Mouse (Mus musculus) right cerebral cortex, adult 18-20 months (tissue): ENCODE measurements around the gene Bhlhe40.

ENCODE experiments used
- DNase-seq: peaks from one replicate; pipeline ENCODE4 v3.0.0; 2022; ENCODE audit warnings: mixed read lengths

Gene Bhlhe40

GRCm38 (mm10) chr6:108663241-108664194, 3.1 kb downstream of the Bhlhe40 start:
- no peak for DNase-seq

- DNase-seq: no peak
These were observed 4.2 kb downstream of the Bhlhe40 start for GRCm38 (mm10) chr6:108664533-108665150.

- DNase-seq: no peak
These were observed 5.2 kb downstream of the Bhlhe40 start for GRCm38 (mm10) chr6:108665587-108665986.

- no peak for DNase-seq
These were observed 6.4 kb downstream of the Bhlhe40 start for GRCm38 (mm10) chr6:108666648-108667488.

- no peak for DNase-seq
These were observed 7.2 kb downstream of the Bhlhe40 start for GRCm38 (mm10) chr6:108667599-108668021.

- peak; percentile 86 for DNase-seq
These were observed 7.9 kb downstream of the Bhlhe40 start for GRCm38 (mm10) chr6:108668321-108668786.

- DNase-seq: no peak
These were observed 9.8 kb downstream of the Bhlhe40 start for GRCm38 (mm10) chr6:108670276-108670675.

- no peak for DNase-seq
These were observed 10.4 kb downstream of the Bhlhe40 start for GRCm38 (mm10) chr6:108670821-108671220.

- DNase-seq: no peak
These were observed 11.7 kb downstream of the Bhlhe40 start for GRCm38 (mm10) chr6:108672094-108672493.

GRCm38 (mm10) chr6:108674221-108674620, 13.8 kb downstream of the Bhlhe40 start:
- no peak for DNase-seq

- no peak for DNase-seq
These were observed 16.4 kb downstream of the Bhlhe40 start for GRCm38 (mm10) chr6:108676783-108677340.

GRCm38 (mm10) chr6:108677697-108678096, 17.3 kb downstream of the Bhlhe40 start:
- DNase-seq: no peak

GRCm38 (mm10) chr6:108678227-108678626, 17.8 kb downstream of the Bhlhe40 start:
- DNase-seq: no peak

GRCm38 (mm10) chr6:108680503-108680902, 20.1 kb downstream of the Bhlhe40 start:
- DNase-seq: no peak

GRCm38 (mm10) chr6:108681084-108681483, 20.7 kb downstream of the Bhlhe40 start:
- no peak for DNase-seq

- DNase-seq: no peak
These were observed 22.7 kb downstream of the Bhlhe40 start for GRCm38 (mm10) chr6:108683140-108683539.

GRCm38 (mm10) chr6:108684430-108684829, 24.0 kb downstream of the Bhlhe40 start:
- no peak for DNase-seq

GRCm38 (mm10) chr6:108685758-108686355, 25.4 kb downstream of the Bhlhe40 start:
- no peak for DNase-seq

GRCm38 (mm10) chr6:108686930-108687329, 26.5 kb downstream of the Bhlhe40 start:
- DNase-seq: no peak

GRCm38 (mm10) chr6:108688344-108688743, 27.9 kb downstream of the Bhlhe40 start:
- no peak for DNase-seq

- no peak for DNase-seq
These were observed 32.6 kb downstream of the Bhlhe40 start for GRCm38 (mm10) chr6:108692986-108693385.
